Mouse (Mus musculus) heart, adult 8-10 months (tissue): ENCODE data around the gene Irak2. TPM values are rescaled to one million over a fixed set of nuclear protein-coding genes. Genes with fewer than 3 reads are reported as not detected.
A peak's percentile ranks its signal among the peaks of the same experiment; 100 is the strongest.

Experiments
- DNase-seq: peaks from one replicate; pipeline ENCODE4 v3.0.0; 2022; ENCODE audit warnings: low spot score
- total RNA-seq, 4 experiments: library from RNA; stranded (reverse); gene quantifications; 2 replicates each; pipeline ENCODE4 v1.2.4; 2022

Gene Irak2
- total RNA-seq, 4 experiments from 2014 or later, result 8.1 to 13.5 (median 10.6) TPM

DNA sequence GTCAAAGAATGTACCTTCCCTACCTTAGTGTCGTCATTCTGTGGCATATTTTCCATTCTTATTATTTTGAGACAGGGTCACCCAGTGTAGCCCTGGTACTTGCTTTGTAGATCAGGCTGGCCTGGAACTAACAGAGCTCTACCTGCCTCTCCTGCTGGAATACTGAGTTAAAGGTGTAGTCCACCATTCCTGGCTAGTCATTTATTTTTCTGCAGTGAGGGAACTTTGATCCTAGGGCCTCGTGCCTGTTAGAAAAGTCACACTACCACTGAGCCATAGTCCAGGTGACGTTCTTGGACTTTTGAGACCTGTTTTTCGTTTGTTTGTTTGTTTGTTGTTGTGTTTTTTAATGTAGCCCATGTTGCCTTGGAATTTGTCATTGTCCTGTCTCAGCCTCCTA lies 934 bp downstream of the Irak2 start:
- DNase-seq, result no peak

DNA sequence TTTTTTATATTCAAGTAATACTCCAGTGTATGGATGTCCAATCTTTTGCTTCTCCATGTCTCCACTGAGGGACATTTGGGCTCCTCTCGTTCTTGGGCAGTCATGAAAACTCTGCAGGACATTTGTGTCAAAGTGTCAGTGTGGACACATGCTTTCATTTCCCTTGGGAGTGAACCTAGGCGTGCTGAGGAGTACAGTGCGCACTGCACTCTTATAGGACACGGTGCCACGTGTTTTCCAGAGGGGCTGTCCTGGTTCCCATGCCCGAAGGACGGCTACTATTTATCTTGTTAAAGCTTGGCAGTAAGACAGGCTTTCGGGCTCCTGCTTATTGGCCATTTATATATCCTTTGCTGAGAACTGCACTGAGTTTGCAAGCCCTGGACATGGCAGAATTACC lies 4.3 kb downstream of the Irak2 start:
- no peak for DNase-seq

DNA sequence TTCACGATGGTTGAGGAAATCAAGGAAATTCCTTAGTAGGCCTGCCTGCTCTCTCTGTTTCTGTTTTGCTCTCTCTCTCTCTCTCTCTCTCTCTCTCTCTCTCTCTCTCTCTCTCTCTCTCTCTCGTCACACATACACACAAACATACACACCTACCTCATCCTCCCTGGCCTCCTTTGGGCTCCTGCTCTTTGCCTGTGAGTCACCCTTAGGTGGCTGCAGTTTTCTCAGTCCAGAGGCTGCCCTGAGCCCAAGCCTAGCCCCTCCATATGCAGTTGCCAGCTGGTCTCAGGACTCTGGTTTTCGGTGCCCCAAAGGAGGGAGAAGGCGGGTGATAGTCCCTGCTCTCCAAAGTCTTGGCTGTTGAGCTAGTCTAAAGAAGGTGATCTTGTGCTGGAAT lies 4.8 kb downstream of the Irak2 start:
- no peak for DNase-seq

DNA sequence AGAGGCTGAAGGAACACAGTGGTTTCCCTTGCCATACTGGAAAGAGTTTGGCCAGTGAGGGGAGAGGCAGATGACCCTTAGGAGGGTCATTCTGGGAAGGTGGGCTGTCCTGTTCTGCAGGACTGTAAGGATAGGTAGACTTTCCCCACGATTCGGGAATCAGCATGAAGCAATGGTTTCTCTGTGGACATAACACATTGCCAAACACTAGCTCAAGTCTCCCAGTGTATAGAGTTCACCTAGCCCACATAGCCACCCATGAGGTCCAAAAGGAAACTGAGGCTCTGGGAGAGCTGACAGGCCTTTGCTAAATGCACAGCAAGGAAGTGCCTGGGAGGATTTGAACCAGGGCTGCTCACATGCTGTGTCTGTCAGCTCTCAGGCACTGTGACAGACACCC lies 5.7 kb downstream of the Irak2 start:
- DNase-seq, result no peak

DNA sequence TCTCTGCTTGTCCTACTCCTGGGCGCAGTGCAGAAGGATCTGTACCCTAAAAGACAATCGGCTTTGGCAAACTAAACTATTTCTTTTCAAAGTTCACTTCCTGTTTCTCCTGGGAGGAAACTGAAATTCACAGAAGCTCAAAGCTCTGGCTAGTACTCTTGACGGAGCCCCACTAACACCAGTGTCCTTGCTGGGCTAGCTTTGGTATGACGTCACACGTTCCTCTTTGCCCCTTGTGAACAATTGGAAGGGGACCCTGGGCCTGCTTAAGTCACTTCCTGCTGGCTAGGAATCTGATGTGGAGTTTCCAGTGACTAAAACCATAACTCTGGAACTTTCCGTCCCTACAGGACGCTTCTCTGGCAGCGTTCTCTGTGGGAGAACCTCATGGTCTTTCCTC lies 6.5 kb downstream of the Irak2 start:
- DNase-seq, result peak; percentile 93

DNA sequence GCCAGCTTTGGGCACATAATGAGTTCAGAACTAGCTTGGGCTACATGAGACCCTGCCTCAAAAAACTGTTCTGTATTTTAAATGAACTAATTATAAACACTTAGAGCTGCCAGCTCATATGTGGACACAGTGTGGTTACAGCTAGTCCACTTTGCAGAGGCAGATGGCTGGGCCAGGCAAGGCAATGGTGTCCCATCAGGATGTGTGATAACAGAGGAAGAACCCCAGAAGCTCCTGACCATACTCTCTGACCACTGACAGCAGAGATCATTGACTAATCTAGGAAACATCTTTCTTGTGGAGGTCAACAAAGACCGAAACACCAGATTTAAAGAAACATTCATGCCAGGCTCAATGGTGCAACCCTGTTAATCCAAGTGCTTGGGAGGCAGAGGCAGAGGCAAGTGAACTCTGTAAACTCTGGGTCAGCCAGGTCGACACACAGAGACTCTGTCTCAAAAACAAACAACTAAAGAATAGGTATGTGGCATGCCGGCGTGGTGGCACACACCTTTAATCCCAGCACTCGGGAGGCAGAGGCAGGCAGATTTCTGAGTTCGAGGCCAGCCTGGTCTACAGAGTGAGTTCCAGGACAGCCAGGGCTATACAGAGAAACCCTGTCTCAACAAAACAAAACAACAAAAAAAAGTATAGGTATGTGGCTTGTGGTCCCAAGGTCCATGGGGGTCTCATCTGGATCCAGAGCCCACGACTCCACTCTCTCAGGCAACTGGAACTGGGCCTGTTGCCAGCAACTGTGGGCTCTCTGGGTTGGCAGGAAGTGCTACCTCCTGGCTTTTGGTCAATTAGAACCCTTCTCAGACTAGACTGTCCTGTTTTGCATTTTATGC lies 11.3 kb downstream of the Irak2 start:
- no peak for DNase-seq

DNA sequence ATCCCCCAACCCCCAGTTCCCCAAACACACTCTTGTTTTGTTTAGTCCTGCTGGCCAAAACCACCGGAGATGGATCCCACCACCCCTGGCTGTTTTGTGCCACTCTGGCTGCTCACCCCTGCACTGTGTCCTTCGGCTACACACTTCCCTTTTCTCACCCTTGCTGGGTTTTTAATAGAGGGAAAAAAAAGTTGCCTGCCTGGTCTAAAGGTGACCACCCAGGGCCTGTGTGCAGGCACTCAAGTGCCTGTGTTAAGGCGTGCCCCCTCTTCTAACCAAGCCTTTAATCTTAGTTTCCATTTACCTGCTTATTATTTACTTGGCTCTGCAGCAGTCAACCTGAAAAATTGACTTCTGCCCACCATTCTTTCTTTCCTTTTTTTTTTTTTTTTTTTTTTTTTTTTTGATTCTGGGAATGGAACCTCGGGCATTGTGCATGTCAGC lies 12.0 kb downstream of the Irak2 start:
- DNase-seq, result no peak

DNA sequence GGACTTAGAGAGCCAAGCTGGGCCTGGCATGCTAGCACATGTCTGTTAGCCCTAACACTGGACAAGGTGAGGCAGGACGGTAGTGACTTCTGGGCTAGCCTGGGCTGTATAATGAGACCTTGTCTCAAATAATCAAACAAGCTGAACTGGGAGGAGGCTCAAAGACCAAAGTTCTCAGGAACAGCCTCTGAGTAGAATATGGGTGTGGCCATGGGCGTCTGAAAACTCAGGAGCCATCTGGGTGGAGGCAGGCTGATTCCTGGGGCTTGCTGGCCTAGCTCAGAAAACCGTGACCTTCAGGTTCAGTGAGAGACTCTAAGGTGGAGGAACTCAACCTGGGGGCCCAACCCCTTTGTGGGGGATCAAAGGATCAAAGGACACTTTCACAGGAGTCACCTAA lies 13.4 kb downstream of the Irak2 start:
- DNase-seq, result no peak

DNA sequence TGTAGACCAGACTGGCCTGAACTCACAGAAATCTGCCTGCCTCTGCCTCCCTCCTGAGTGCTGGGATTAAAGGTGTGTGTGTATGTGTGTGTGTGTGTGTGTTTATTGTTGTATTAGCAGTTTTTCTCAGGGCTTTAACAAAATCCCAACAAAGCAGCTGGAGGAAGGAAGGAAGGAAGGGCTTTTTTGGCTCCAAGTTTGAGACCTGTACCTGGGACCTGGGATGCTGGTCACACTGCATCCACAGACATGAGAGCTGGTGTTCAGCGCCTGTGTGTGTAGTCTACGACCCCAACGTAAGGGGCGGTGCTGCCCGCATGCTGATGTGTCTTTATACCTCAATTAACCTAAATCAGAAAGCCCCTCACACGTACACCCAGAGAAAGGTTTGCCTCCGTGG lies 15.3 kb downstream of the Irak2 start:
- no peak for DNase-seq

DNA sequence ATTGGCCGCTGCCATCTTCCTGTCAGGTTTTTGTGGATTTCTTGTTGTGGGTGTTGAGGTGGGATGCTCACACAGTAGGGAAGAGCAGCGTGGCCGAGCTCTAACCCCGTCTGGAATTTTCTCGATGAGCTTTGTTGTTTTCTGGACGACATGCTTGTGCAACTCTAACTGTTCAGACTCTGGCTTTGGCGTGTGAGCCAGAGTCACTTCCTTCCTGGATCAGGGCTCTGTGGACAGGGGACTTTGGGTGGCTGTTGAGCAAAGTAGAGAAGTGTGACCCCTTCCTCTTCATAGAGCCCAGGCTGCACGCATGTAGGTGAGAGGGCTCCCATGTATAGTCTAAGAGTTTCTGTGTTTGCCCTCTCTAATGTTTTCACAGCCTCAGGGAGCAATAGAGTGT lies 15.8 kb downstream of the Irak2 start:
- DNase-seq, result peak; percentile 51

DNA sequence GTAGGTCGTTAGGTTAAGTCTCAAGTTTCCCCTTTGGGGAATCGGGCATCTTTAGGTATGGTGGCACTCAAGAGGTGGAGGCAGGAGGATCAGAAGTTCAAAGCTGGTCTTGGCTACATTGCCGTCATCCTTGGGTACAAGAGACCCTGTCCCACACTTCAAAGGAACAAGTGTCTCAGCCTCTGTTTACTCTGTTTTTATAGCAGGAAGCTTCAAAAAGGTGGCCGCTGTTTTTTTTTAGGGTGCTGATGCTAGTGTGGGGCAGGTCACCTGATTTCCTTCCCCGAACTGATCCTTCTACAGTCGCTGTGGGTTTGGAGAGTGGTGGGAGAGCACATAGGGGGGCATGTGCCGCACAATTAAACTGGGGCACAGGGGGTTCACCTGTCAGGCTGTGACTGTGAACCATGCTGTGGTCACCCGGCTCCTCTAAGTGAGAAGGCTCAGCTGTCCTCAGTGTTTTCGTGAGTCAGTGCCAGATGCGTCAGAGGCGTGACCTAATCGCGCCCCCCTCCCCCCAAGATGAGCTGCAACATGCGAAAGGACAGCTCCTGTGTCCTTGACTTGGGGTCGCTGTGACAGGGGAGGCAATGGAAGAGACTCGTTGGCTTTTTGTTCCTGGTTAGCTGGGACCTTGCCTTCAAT lies 16.6 kb downstream of the Irak2 start:
- DNase-seq, result no peak

DNA sequence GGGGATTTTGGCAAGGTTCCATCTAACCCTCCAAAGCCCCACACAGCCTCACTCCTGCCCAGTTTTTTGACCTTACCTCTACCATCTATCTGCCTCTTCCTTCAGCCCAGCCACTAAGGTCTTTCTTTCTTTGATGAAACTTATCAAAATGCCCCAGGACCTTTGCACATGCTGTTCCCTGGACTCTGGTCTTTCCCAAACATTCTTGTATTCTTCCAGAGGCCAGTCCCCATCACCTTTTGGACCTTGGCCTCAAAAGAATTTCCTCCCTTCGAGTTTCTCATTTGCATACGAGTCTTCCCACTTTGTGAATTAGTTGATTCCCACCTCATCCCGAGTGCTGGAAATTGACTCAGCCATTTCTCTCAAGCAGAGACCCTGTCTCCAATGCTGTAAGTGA lies 17.2 kb downstream of the Irak2 start:
- DNase-seq, result no peak

DNA sequence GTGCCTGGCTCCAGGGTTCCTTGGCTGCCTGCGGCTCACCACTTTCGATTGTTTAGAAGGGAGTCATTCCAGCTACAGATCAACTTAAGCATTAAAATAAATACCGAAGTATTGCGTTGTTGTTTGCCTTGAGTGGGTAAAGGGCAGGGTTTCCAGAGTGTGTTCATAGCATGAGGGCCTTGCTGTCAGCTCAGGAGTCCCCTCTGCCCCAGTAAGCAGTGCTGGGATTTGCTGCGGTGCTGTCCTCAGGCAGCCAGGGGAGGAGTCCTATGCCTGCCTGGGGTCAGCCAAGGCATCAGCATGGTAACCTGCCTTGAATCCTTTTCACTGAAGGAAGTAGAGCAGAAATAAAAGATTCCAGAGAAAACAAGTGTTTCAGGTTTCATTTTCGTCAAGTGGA lies 18.6 kb downstream of the Irak2 start:
- DNase-seq, result no peak

DNA sequence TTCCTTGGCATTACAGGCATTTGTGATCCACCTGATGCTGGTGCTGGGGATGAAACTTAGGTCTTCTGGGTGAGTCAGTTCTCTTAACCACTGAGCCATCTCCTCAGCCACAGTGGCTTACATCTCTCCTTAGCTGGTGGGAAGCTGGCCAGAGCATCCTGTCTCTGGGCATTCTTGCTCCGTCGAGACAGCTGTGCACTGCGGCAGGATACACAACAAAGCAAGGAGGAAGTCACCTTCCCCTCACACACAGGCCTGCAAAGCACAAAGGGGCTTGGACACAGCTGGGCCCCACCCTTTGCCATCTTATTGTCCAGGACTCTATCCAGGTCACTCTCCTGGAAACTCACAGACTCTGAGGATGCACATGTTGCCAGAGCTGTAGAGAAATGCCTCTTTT lies 20.0 kb downstream of the Irak2 start:
- DNase-seq, result peak; percentile 41

DNA sequence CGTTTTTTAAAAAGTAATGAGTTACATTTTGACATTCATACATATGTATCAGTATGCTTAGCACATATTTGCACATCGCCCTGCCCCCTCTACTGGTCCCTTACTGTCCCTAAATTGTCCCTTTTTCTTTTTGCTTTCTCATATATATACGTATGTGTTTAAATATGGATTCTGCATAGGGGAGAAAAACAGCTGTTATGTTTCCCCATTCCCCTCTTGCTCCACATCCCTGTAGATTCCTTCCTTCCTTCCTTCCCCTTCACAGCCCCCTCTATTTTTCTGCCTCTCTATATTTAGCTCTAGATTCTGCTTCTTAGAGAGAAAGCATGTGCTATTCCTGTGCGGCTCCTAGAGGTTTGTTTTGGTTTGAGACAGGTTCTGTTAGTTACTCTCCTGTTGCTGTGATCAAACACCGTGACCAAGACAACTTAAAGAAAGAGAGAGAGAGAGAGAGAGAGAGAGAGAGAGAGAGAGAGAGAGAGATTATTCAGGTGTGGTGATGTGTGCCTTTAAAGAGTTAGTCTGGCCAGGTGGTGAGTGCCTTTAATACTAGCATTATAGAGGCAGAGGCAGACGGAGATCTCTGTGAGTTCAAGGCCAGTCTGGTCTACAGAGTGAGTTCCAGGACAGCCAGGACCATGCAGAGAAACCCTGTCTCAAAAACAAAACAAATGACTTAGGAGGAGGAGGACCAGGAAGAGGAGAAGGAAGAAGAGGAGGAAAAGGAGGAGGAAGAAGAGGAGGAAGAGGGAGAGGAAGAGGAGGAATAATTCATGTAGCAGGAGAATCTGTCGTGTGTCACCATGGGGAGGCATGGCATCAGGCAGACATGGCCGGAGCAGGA lies 21.6 kb downstream of the Irak2 start:
- DNase-seq, result no peak

DNA sequence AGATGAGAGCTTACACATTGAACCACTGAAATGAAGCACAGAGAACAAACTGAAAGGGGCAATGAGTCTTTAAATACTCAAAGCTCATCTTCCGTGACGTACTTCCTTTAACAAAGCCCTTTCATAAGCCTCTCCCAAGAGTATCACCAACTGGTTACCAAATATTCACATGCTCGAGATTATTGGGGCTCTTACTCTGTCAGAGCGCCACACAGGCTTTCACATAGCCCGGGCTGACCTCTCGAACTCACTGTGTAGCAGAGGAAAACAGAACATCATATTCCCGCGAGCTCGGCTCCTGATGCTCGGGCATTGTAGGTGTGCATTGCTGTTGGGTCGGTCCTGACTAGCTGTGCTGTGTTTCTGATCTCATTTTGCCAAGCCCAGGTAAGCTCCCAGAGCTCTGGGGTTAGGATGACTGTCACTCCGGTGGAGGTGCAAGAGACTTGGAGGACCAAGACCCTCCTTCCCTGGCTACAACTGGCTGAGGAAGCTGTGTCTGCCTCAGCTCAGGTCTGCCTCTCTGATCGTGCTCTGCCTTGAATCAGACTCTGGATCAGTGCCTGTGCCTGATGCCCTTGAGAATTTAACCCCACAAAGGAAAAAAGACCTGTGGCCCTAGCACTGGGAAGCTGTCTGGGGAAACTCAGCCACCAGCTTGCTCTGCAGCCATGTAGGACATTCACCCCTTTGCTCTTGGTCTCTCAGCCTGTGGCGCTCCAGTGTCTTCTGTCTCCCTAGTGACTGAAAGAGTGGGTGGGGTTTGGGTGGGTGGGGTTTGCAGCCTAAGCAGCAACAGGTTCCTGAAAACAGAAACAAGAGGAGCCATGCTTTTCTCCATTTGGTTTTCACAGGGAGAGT lies 22.5 kb downstream of the Irak2 start:
- no peak for DNase-seq

DNA sequence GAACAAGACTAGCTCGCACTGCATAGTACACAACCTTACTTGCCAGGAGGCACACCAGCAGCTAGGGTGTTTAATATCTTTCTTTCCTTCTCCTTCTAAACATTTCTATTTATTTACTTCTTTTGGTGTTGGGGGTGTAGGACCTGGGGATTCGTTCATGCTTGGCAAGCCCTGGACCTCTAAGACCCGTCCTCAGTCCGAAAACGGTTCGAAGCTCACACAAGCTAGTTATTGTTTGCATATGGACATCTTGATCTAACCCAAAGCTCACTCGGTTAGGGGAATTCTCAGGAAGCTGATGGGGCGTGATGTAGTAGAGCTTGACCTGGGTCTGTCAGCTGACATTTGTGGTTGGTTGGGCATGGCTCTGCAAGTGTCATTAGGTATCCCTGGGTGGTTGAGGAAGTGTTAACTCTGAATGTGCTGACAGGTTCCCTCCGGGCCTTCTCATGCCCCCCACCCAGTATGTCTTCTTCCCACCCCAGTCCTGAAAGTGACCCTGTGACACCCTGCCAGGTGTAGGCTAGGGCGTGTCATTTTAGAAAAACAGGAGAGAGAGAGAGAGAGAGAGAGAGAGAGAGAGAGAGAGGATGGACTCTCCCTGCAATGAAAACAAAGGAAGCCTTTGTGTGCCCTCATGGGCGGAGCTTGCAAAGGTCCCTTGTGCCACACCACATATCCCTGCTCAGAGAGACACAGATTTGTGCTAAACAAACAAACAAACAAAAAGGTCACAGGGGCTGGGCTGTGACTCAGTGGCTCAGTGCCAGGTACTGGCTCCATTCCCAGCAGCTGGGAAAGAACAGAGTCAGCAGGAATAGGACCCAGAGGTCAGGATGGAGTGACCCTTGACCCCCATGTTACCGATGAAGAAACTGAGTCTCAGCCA lies 23.3 kb downstream of the Irak2 start:
- DNase-seq, result no peak

DNA sequence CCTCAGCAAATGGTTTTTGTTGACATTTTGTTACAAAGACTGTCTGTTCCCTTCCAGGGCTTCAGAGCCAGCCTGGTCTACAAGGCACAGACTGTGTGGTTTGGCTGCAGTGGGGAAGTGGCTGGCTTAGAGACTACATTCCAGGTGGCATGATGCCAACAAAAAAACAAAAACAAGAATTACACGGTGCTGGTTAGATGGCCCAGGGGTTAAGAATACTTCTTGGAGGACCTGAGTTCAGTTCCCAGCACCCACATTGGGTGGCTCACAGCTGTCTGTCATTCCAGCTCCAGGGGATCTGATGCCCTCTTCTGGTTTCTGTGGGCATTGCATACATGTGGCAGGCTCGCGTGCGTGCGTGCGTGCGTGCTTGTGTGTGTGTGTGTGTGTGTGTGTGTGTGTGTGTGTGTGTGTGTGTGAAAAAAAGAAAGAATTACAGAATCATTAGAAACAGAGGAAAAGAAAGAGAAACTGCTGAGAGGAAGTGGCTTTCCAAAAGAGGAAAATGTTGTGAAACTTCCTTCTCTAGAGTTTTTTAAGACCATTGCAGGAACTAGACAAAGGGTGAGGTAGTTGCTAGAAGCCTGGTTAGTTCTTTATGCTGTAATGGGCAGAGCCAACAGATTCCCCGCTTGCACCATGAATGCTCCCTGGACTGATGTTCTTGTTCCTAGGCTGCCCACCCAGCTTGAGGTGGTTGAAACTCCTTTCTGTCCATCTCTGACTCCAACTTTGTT lies 24.9 kb downstream of the Irak2 start:
- no peak for DNase-seq

DNA sequence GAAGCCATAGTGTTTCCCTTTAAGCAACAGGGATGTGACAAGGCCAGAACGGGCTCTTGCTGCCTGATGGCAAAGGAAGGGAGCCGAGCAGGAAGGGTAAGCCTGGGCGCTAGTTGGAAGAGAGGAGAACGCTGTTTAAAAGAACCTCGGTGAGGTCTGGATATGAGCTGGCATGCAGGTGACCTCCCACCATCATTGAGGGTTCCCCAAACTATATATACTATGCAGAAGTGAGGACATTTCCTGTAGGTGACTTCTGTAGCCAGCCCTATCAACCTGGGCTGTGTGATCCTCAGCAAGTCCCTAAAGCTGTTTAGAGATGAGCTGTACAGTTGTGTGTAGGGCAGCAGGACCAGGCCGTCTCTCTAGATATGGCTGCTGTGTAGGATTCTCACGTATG lies 26.0 kb downstream of the Irak2 start:
- no peak for DNase-seq
